Mouse (Mus musculus) hindbrain, embryonic 15.5 days (tissue): ENCODE data around the gene Acsl3. TPM values are rescaled to one million over a fixed set of nuclear protein-coding genes. Genes with fewer than 3 reads are reported as not detected.

Experiments used
- ATAC-seq: fragments of 200-750 bp; cut with Nextera tagmentation; 2 replicates; pipeline ENCODE4 v1.8.0; 2017; ENCODE audit warnings: low read depth, moderate number of reproducible peaks, moderate TSS enrichment; ENCODE audit not compliant: low FRiP score
- H3K27ac ChIP-seq: fragments of 300-500 bp; sonication (generic); replicated peaks from 2 replicates; pipeline ENCODE4 v1.5.1; 2015; ENCODE audit warnings: mild to moderate bottlenecking, inconsistent platforms
- H3K27me3 ChIP-seq: fragments of 300-500 bp; sonication (generic); 2 replicates; pipeline ENCODE4 v1.6.1; 2015; ENCODE audit warnings: control low read depth, inconsistent platforms
- H3K36me3 ChIP-seq: fragments of 300-500 bp; sonication (generic); 2 replicates; pipeline ENCODE4 v1.6.1; 2015; ENCODE audit warnings: control low read depth, inconsistent platforms
- H3K4me1 ChIP-seq: fragments of 300-500 bp; sonication (generic); replicated peaks from 2 replicates; pipeline ENCODE4 v1.6.1; 2015; ENCODE audit warnings: control low read depth, inconsistent platforms
- H3K4me2 ChIP-seq: fragments of 300-500 bp; sonication (generic); 2 replicates; pipeline ENCODE4 v1.6.1; 2015; ENCODE audit warnings: moderate library complexity, mild to moderate bottlenecking, inconsistent platforms
- H3K4me3 ChIP-seq: fragments of 300-500 bp; sonication (generic); 2 replicates; pipeline ENCODE4 v1.5.1; 2015; ENCODE audit warnings: mild to moderate bottlenecking, inconsistent platforms
- H3K9ac ChIP-seq: fragments of 300-500 bp; sonication (generic); 2 replicates; pipeline ENCODE4 v1.6.1; 2015; ENCODE audit warnings: inconsistent platforms
- H3K9me3 ChIP-seq: fragments of 300-500 bp; sonication (generic); 2 replicates; pipeline ENCODE4 v1.6.1; 2016; ENCODE audit warnings: control low read depth, inconsistent platforms
- WGBS: fragments of 180-500 bp; shearing (Covaris S2); methylation state at CpG from one replicate; pipeline ENCODE4 v1.1.7; 2015; 5-methylcytosine and 5-hydroxymethylcytosine counted together
- polyA plus RNA-seq: library from polyadenylated mRNA; unstranded; fragments of >200 nt; fragmentation: Nextera tagmentation; extraction: Ambion mirVana; gene quantifications from 2 replicates; pipeline ENCODE4 v1.2.1, GENCODE M21; 2015

The Acsl3 gene
- 99.2 and 105 TPM in 2 replicates for polyA plus RNA-seq

DNA sequence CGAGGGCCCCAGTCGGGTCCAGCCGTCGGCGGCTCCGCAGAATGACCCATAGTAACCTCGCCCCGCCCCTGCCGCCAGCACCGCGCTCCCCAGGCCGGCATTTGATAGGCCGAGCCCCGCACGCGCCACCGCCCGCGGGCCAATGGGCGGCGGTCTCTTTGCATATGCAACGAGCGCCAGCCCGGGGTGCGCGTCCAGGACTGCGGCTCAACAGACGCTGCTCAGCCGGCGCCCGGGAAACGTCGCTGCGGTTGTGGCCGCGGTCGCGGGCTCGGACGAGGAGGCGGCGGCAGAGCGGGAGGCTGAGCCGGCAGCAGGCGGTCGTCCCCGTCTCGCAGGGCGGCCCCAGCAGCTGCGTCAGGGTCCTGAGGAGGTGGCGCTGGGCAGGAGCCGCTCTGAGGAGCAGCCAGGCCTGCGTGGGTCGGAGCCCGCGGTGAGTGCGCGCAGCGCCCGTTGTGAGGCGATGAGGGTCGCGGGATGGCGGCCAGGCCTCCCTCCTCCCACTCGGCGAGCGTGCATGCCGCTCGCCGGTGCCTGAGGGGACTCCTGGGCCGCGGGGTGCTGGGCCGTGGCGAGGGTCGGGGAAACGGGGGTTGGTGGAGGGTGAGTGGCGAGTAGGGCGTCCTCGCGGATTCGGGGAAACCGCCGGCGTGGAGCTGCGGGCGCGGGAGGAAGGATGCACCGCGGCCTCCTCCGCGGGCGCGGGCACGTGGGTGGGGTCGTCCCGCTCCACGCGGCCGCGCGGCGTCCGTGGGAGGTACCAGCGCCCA is at the start of gene Acsl3, which contains the start of gene Utp14b:
Acsl3 (plus strand) TSS at position 155 of the 770 bp plus-strand sequence.
Utp14b (plus strand) TSS at position 368 of the 770 bp plus-strand sequence.
- Histone ChIP-seq H3K4me3 (peak within 1 kb of the TSS; percentile 75), H3K27ac (peak within 1 kb of the TSS; percentile 98), H3K9me3 (no peaks in the 10 kb centered on the region), H3K4me1 (peaks cover 34% of the 10 kb centered on the region), H3K4me2 (peak within 1 kb of the TSS; percentile 73), H3K27me3 (no peaks in the 10 kb centered on the region), H3K36me3 (no peaks in the 10 kb centered on the region), H3K9ac (peak within 1 kb of the TSS; percentile 91)
- under 1% methylated on average over 93 of the region's 104 CpGs for WGBS
- ATAC-seq, result peak; percentile 100

DNA sequence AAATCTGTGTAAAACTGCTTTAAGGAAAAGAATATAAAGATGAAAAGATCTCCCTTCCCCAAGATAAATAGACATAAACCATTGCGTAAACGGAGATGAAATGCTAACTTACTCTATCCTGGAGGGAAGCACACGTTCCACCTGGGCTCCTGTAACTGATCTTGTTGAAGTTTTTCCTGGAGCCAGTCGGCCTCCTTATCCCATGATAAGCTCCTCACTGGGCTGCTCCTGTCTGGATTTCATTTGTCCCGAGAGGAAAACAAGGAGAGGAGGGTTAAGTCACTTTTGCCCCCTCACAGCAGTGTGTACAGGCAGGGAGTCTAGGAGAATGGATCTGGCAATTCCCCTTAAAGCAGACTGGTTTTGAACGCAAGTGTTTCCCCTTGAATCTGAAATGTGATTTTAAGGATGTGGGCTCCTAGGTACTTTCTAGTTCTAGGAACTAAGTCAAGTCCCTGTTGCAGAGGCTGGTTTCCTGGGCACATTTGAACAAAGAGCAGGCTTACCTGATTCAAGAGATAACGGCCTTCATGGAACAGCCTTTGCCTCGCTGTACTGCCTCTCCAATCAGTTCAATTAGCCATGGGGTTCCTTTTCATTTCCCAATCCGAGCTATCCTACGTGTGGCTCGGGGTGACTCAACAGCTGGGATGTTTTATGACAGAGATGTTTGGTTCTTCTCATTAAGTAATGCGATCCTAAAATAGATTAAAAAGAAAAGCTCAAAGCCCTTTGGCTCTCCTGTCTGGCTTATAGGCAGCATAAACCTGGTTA is 48.3 kb upstream of the Acsl3 start:
- no peak overlapping the region for H3K4me2 ChIP-seq
- no peak for ATAC-seq
- H3K4me1 ChIP-seq, result no peaks in the 10 kb centered on the region
- no peak overlapping the region for H3K4me3 ChIP-seq
- H3K36me3 ChIP-seq, result no peaks in the 10 kb centered on the region
- no peaks in the 10 kb centered on the region for H3K9me3 ChIP-seq
- WGBS, result 40% methylated on average over 12 of the region's 12 CpGs
- H3K27ac ChIP-seq, result no peak overlapping the region
- no peaks in the 10 kb centered on the region for H3K27me3 ChIP-seq
- H3K9ac ChIP-seq, result no peak overlapping the region

DNA sequence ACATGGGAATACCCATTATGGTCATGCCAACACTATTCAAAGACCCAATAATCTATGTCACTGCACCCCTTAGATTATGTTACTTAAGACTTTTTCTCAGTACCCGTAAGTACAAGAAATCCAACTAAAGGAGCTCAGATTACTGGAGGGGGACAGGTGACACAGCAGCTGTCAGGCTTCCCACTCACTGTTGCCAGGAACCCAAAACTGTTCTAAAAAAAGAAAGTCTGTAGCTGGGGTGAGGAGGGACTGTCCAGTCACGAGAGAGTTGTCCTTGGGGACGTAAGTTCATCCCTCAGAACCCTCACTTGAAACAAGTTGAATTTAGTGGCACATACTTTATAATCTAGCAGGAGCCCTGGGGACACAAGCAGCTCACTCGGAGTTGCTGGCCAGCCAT is 46.6 kb upstream of the Acsl3 start:
- Histone ChIP-seq H3K4me1 (no peaks in the 10 kb centered on the region), H3K4me2 (no peak overlapping the region), H3K36me3 (no peaks in the 10 kb centered on the region), H3K4me3 (no peak overlapping the region), H3K9ac (no peak overlapping the region), H3K9me3 (no peaks in the 10 kb centered on the region), H3K27ac (no peak overlapping the region), H3K27me3 (no peaks in the 10 kb centered on the region)
- 76% methylated on average over 4 of the region's 4 CpGs for WGBS
- ATAC-seq, result no peak

DNA sequence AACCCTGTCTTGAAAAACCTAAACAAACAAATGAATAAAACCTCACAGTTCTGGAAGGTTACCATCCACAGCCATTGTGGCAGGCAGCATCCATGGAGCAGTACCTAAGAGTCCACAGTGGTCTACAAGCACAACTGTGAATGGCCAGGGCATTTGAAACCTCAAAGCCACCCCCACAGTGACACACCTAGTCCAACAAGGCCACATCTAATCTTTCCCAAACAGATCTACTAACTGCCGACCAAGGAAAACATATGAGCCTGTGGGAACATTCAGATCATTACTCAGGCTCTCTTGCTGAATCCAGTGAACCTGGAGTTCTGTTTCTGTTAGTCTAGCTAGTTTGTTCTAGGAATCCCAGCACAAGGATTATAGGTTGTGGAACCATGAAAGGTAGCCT is 44.7 kb upstream of the Acsl3 start:
- H3K36me3 ChIP-seq, result no peaks in the 10 kb centered on the region
- H3K9ac ChIP-seq, result no peak overlapping the region
- H3K27ac ChIP-seq, result no peak overlapping the region
- no peaks in the 10 kb centered on the region for H3K9me3 ChIP-seq
- 95% methylated on average over 1 of the region's 1 CpGs for WGBS
- H3K4me1 ChIP-seq, result no peaks in the 10 kb centered on the region
- ATAC-seq, result no peak
- no peak overlapping the region for H3K4me2 ChIP-seq
- no peak overlapping the region for H3K4me3 ChIP-seq
- no peaks in the 10 kb centered on the region for H3K27me3 ChIP-seq

DNA sequence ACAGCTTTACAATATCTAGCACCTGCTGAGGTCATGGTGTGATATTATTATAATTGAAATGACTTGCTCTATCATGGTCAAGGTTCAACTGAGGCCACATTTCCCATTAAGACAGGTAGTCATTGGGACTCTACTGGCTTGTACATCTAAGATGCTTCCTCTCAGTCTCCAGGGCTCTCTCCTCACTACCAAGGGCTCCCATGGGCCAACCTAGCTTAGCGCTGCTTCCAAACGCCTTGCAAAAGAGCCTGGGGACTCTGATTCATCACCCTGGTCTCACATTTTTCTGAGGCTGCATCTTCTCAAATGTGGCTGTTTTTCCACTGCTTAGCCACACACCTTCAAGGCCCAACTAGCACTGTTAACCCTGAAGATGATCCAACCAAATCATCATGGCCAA is 33.3 kb upstream of the Acsl3 start:
- Histone ChIP-seq H3K9me3 (no peaks in the 10 kb centered on the region), H3K9ac (no peak overlapping the region), H3K4me1 (no peaks in the 10 kb centered on the region), H3K27me3 (no peaks in the 10 kb centered on the region), H3K27ac (no peak overlapping the region), H3K4me3 (no peak overlapping the region), H3K4me2 (no peak overlapping the region), H3K36me3 (no peaks in the 10 kb centered on the region)
- WGBS, result 94% methylated on average over 2 of the region's 2 CpGs
- no peak for ATAC-seq

DNA sequence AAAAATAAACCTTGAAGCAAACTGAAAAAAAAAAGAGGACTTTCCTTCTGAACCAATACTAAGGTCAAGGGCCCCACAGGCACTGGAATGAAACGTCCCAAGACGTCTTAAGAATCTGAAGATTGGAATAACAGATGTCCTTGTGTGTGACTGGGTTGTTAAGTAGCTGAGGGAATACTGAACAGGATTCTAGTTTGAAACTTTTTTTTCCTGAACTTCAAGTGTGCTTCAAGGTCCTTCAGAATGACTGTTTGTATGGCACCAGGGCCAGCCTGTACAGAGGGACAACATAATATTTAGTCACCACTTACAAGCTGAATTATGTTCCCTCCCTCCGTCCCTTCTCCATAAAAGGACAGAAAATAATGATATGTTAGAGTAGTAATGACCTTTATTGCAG is 23.1 kb upstream of the Acsl3 start:
- no peaks in the 10 kb centered on the region for H3K36me3 ChIP-seq
- no peaks in the 10 kb centered on the region for H3K9me3 ChIP-seq
- no peak overlapping the region for H3K4me2 ChIP-seq
- no peak overlapping the region for H3K4me3 ChIP-seq
- H3K27me3 ChIP-seq, result no peaks in the 10 kb centered on the region
- ATAC-seq, result no peak
- H3K4me1 ChIP-seq, result no peaks in the 10 kb centered on the region
- H3K9ac ChIP-seq, result no peak overlapping the region
- WGBS, result 72% methylated on average over 3 of the region's 3 CpGs
- H3K27ac ChIP-seq, result no peak overlapping the region

DNA sequence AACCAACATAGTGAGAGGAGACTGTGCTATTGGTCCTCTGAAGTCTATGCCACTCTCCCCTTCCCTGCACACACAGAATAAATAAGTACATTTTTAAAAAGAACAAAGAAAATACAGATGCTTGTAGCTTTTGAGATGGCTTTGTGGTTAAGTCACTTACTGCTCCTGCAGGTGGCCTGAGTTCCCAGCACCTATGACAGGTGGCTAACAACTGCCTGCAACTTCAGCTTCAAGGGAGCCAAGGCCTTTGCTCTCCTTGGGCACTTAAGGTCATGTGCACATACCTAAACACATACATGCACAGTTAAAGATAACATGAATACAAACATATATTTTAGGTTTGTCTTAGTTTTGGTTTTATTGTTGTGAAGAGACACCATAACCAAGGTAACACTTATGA is 16.8 kb upstream of the Acsl3 start:
- H3K36me3 ChIP-seq, result no peaks in the 10 kb centered on the region
- ATAC-seq, result no peak
- no peaks in the 10 kb centered on the region for H3K4me1 ChIP-seq
- no peaks in the 10 kb centered on the region for H3K27me3 ChIP-seq
- no peak overlapping the region for H3K4me3 ChIP-seq
- no peak overlapping the region for H3K9ac ChIP-seq
- no peak overlapping the region for H3K27ac ChIP-seq
- no peaks in the 10 kb centered on the region for H3K9me3 ChIP-seq
- H3K4me2 ChIP-seq, result no peak overlapping the region

DNA sequence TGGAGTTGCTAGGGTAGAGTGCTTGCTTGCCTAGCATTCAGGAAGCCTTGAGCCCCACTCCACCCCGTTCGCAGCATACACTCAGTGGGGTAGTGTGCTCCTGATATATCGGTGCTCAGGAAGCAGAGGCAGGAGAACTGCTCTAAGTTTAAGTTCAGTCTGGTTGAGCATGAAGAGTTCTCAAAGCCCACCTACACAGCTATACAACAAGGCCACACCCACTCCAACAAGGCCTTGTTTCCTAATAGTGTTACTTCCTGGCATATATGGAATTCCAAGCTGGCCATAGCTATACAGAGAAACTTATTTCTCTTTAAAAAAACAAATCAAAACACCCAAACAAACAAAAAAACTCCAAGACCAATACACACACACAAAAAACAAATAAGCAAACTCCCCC is 15.8 kb upstream of the Acsl3 start:
- Histone ChIP-seq H3K36me3 (no peaks in the 10 kb centered on the region), H3K4me2 (no peak overlapping the region), H3K27me3 (no peaks in the 10 kb centered on the region), H3K4me3 (no peak overlapping the region), H3K4me1 (no peaks in the 10 kb centered on the region), H3K9me3 (no peaks in the 10 kb centered on the region), H3K27ac (no peak overlapping the region), H3K9ac (no peak overlapping the region)
- WGBS, result 98% methylated on average over 3 of the region's 3 CpGs
- ATAC-seq, result no peak

DNA sequence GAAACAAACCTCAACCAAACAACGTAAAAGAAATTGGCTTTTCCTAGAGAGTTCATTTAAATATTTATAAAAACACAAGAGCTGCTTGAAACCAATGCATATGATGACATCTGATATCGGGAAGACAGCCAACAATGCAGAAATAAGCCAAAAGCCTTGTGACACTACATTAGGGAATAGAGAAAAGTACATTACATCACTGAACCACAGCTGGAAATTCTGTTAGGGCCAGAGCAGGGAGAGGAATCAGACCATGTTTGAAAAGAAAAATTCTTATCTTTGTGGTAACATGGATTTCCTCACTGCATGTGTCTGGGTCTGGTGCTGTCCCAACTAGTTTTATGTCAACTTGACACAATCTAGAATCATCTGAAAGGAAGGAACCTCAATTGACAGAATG is 15.4 kb upstream of the Acsl3 start:
- Histone ChIP-seq H3K36me3 (no peaks in the 10 kb centered on the region), H3K27me3 (no peaks in the 10 kb centered on the region), H3K27ac (no peak overlapping the region), H3K4me3 (no peak overlapping the region), H3K9ac (no peak overlapping the region), H3K9me3 (no peaks in the 10 kb centered on the region), H3K4me1 (no peaks in the 10 kb centered on the region), H3K4me2 (no peak overlapping the region)
- ATAC-seq, result no peak
- 81% methylated on average over 2 of the region's 2 CpGs for WGBS

DNA sequence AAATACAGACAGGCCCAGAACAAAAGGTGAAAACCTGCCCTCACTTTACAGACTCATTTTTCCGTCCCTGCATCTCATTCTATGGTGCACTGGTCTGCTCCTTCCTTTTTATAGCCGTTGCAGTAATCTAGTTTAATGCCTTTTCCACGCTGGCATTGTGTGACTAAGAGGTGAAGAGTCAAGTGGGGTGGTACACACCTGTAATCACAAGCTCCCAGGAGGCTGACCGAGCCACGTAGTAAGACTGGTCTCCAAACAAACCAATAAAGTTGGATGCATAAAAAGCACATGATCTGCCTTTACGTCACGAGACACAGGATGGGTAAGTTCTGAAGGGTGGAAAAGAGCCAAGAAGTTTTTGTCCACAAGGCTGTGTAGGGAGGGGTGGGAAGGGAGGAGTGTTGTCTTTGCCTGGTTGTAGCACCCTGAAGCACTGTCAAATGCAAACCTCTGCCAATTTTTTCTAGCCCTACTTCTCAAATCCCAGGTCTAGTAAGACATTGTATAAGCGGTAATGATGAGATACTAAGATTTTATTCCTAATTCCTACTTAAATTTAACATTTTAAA is 10.2 kb upstream of the Acsl3 start:
- no peaks in the 10 kb centered on the region for H3K36me3 ChIP-seq
- 69% methylated on average over 8 of the region's 8 CpGs for WGBS
- H3K27me3 ChIP-seq, result no peaks in the 10 kb centered on the region
- H3K9me3 ChIP-seq, result no peaks in the 10 kb centered on the region
- ATAC-seq, result no peak
- no peak overlapping the region for H3K4me2 ChIP-seq
- no peak overlapping the region for H3K27ac ChIP-seq
- no peak overlapping the region for H3K9ac ChIP-seq
- no peaks in the 10 kb centered on the region for H3K4me1 ChIP-seq
- no peak overlapping the region for H3K4me3 ChIP-seq

DNA sequence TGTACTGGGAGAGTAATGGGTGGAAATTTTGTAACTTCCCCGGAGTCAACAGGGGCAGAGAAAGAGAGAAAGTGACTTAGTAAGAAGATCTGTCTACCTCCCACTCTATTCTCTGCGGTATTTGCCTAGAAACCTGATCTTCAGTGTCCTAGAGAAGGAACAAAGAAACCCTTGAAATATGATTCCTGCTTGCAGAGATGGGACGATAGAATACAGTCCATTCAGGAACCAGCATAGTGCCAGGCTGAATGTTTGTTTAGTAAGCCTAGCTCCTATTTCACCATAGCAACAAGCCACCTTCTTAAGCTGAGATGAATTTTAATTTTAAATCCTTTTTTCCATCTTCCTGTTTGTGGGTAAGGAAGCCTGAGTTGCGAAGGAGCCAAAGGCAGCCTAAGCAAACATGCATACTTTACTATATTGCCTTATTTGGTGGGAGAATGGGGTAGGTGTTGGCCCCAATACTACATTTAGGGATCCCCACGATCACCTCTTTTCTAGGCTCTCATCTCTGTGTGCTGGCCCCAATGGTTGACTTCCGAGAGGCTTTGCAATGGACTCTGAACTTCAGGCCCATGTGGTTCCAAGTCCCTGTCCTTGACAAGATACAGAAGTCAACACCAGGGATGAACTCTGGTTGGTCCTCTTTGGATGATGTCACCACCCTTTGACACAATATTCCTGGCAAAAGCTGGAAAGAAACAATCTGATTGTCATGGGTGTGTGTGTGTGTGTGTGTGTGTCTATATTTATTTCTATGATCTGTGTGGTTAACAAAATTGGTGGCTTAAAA is 8.2 kb upstream of the Acsl3 start:
- Histone ChIP-seq H3K4me2 (no peak overlapping the region), H3K4me1 (no peaks in the 10 kb centered on the region), H3K4me3 (no peak overlapping the region), H3K9ac (no peak overlapping the region), H3K27ac (no peak overlapping the region), H3K36me3 (no peaks in the 10 kb centered on the region), H3K27me3 (no peaks in the 10 kb centered on the region), H3K9me3 (no peaks in the 10 kb centered on the region)
- 50% methylated on average over 6 of the region's 6 CpGs for WGBS
- ATAC-seq, result no peak

DNA sequence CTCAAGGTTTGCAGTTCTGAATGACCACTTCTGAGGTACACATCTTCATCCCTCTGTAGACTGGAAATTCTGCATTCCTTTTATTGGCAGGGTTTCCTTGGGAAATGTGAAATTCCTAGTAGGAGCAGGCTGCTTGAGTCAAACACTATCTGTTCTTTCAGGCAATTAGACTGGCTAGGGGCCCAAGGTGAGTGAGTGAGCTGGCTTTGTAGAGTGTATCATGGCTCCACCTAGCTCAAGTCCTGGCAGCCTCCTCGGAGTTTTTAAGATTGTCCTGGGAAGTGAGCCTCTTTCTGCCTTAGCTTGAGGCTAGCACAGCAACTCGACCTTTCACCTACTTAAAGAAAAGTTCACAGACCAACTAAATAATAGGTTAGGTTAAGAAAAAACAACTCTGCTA is 1.2 kb upstream of the Acsl3 start:
- peaks cover 32% of the 10 kb centered on the region for H3K4me1 ChIP-seq
- H3K9me3 ChIP-seq, result no peaks in the 10 kb centered on the region
- H3K27ac ChIP-seq, result 0 out of 2 replicates have a peak overlapping the region, but pooled peaks have one; percentile 22
- H3K4me2 ChIP-seq, result no peak overlapping the region
- no peaks in the 10 kb centered on the region for H3K36me3 ChIP-seq
- ATAC-seq, result no peak
- H3K27me3 ChIP-seq, result no peaks in the 10 kb centered on the region
- no peak overlapping the region for H3K4me3 ChIP-seq
- 14% methylated on average over 2 of the region's 2 CpGs for WGBS
- H3K9ac ChIP-seq, result no peak overlapping the region
